Mouse (Mus musculus) stomach, adult 2 months (tissue): Measurements from ENCODE around the gene Ralgps1. TPM values are rescaled to one million over a fixed set of nuclear protein-coding genes. Genes with fewer than 3 reads are reported as not detected.

Source experiments
- polyA plus RNA-seq: library from polyadenylated mRNA; depleted of rRNA; stranded (reverse); fragments of >200 nt; gene quantifications from 2 replicates; pipeline ENCODE4 v1.2.3, GENCODE M21; 2012; rRNA removed

Ralgps1 gene
- polyA plus RNA-seq: 1.3 and 2.2 TPM in 2 replicates

GRCm38 (mm10) chr2:33370777-33371647 is at the start of gene Ralgps1:
Gene Ralgps1 (minus strand): TSS chr2:33371486.

GRCm38 (mm10) chr2:33215700-33216509 is 155.4 kb downstream of the Ralgps1 start, which contains the start of gene Angptl2:
Gene Angptl2 (plus strand): TSS chr2:33216069.

GRCm38 (mm10) chr2:33131500-33132092 is 239.7 kb downstream of the Ralgps1 start, which contains the start of gene Garnl3:
Gene Garnl3 (minus strand): TSS chr2:33131654.

Other genes with a start within 250 kb of the Ralgps1 start
- gene Garnl3, start 239.8 kb downstream of the Ralgps1 start, polyA plus RNA-seq: 2.4 and 3.5 TPM in 2 replicates
- 15.9 and 21.6 TPM in 2 replicates for gene Angptl2, start 155.4 kb downstream of the Ralgps1 start, polyA plus RNA-seq
- 2.5 and 2.8 TPM in 2 replicates for gene Zbtb34, start 59.8 kb upstream of the Ralgps1 start, polyA plus RNA-seq
- gene Zbtb43, start 97.1 kb upstream of the Ralgps1 start, polyA plus RNA-seq: 2.3 and 2.7 TPM in 2 replicates